Mouse (Mus musculus) lung, embryonic 16.5 days (tissue): ENCODE results near the gene Rbm47. TPM values are rescaled to one million over a fixed set of nuclear protein-coding genes. Genes with fewer than 3 reads are reported as not detected.

Experiments used
- ATAC-seq: fragments of 200-750 bp; cut with Nextera tagmentation; 2 replicates; pipeline ENCODE4 v1.8.0; 2017; ENCODE audit warnings: low read depth, mild to moderate bottlenecking, moderate library complexity
- H3K27ac ChIP-seq: fragments of 300-500 bp; sonication (generic); 2 replicates; pipeline ENCODE4 v1.5.1; 2014; ENCODE audit warnings: mild to moderate bottlenecking, control low read depth, low read length
- H3K27me3 ChIP-seq: fragments of 300-500 bp; sonication (generic); 2 replicates; pipeline ENCODE4 v1.6.1; 2014; ENCODE audit warnings: low read depth, low read length, mixed read lengths; ENCODE audit not compliant: control insufficient read depth, insufficient read depth
- H3K36me3 ChIP-seq: fragments of 300-500 bp; sonication (generic); 2 replicates; pipeline ENCODE4 v1.6.1; 2014; ENCODE audit warnings: low read length; ENCODE audit not compliant: control insufficient read depth, insufficient read depth
- H3K4me1 ChIP-seq: fragments of 300-500 bp; sonication (generic); replicated peaks from 2 replicates; pipeline ENCODE4 v1.6.1; 2014; ENCODE audit warnings: low read length, mixed read lengths; ENCODE audit not compliant: control insufficient read depth, insufficient read depth
- H3K4me2 ChIP-seq: fragments of 300-500 bp; sonication (generic); 2 replicates; pipeline ENCODE4 v1.6.1; 2014; ENCODE audit warnings: low read depth, low read length, control low read depth
- H3K4me3 ChIP-seq: fragments of 300-500 bp; sonication (generic); 2 replicates; pipeline ENCODE4 v1.5.1; 2014; ENCODE audit warnings: mild to moderate bottlenecking, low read length, control low read depth
- H3K9ac ChIP-seq: fragments of 300-500 bp; sonication (generic); 2 replicates; pipeline ENCODE4 v1.6.1; 2014; ENCODE audit warnings: low read length, control low read depth
- H3K9me3 ChIP-seq: fragments of 300-500 bp; sonication (generic); 2 replicates; pipeline ENCODE4 v1.6.1; 2016; ENCODE audit warnings: low read length; ENCODE audit not compliant: control insufficient read depth
- WGBS: fragments of 180-500 bp; shearing (Covaris S2); extraction: QIAGEN DNeasy Blood & Tissue Kit; methylation state at CpG from one replicate; pipeline ENCODE4 v1.1.7; 2014; 5-methylcytosine and 5-hydroxymethylcytosine counted together
- polyA plus RNA-seq: library from polyadenylated mRNA; unstranded; fragments of >200 nt; fragmentation: Nextera tagmentation; extraction: Ambion mirVana; gene quantifications from 2 replicates; pipeline ENCODE4 v1.2.1, GENCODE M21; 2015

Gene Rbm47
- polyA plus RNA-seq, 1 experiment from 2014 or later = 39.2 TPM

DNA sequence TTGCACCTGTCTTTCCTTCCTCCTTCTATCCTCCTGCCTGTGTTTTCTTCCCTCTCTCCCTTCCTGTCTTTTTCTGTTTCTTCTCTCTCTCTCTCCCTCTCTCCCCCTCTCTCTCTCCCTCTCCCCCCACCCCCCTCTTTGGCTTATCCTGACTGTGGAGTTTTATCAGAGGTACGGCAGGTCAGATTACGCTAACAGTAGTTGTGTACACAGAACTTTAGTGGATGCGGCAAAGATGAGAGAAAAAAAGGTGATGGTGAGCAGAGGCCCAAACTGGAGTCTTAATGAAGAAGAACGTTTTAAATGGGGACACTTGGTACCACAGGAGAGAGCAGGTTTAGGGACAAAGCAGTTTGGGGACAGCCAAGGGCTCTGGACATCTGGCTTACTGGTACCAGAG is 83.3 kb downstream of the Rbm47 start:
- H3K9me3 ChIP-seq = no peaks in the 10 kb centered on the region
- H3K36me3 ChIP-seq = no peaks in the 10 kb centered on the region
- H3K27ac ChIP-seq = no peak overlapping the region
- H3K9ac ChIP-seq = no peak overlapping the region; the same call in 1 of the 2 replicates
- H3K4me1 ChIP-seq = peaks cover 14% of the 10 kb centered on the region
- H3K4me2 ChIP-seq = no peak overlapping the region
- no peak for ATAC-seq
- H3K27me3 ChIP-seq = no peaks in the 10 kb centered on the region
- 29% methylated on average over 4 of the region's 4 CpGs for WGBS
- H3K4me3 ChIP-seq = no peak overlapping the region

DNA sequence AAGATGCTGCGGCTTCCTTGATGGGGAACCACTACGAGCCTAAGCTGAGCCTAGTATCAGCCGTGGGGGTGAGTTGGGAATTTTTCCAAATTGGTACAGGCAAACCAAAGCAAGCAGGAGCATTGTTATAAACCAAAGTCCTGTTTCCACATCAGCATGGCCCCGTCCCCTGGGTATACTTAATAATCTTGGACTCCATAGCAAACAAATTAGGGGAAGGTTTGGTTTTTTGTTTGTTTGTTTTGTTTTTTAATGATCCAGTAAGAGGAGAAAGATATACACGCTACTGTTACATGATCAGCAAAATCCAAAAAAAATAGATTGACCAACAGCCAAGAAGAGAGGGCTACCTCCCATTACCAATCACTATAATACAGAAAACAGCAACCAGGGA is 84.0 kb downstream of the Rbm47 start:
- no peaks in the 10 kb centered on the region for H3K9me3 ChIP-seq
- 73% methylated on average over 5 of the region's 5 CpGs for WGBS
- no peak overlapping the region for H3K27ac ChIP-seq
- H3K9ac ChIP-seq = no peak overlapping the region
- no peak overlapping the region for H3K4me2 ChIP-seq
- H3K27me3 ChIP-seq = no peaks in the 10 kb centered on the region
- peaks cover 14% of the 10 kb centered on the region for H3K4me1 ChIP-seq
- no peak overlapping the region for H3K4me3 ChIP-seq
- H3K36me3 ChIP-seq = no peaks in the 10 kb centered on the region
- no peak for ATAC-seq

DNA sequence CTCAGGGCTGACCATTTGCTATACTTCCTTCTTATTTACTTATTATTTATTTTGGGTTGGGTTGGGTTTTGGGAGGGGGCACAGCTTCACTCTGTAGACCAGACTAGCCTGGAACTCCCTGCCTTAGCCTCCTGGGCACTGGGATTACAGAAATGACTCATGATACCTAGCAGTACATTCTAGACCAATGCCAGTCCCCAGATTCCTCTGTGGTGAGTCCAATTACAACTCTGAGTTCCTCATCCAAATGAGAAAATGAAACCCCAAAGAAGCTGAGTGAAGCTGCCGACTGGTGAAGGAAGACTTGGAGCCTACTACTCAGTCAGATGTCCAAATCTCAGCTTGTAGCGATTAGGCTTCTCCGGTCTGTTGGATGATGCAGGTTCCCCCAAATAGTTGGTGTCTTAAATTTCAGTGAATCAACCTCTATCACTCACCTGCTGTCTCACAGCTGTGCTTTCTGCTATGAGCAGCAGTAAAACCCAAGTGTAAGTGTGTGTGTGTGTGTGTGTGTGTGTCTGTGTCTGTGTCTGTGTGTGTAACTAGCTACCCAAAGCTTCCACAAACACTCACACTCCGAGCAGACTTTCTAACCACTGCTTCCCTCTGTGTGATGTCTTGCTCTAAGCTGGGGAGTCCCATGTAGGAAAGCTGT is 84.5 kb downstream of the Rbm47 start:
- no peaks in the 10 kb centered on the region for H3K27me3 ChIP-seq
- H3K4me2 ChIP-seq = no peak overlapping the region
- no peaks in the 10 kb centered on the region for H3K9me3 ChIP-seq
- WGBS = 84% methylated on average over 4 of the region's 4 CpGs
- ATAC-seq = no peak
- no peak overlapping the region for H3K9ac ChIP-seq
- H3K27ac ChIP-seq = no peak overlapping the region
- no peak overlapping the region for H3K4me3 ChIP-seq
- no peaks in the 10 kb centered on the region for H3K36me3 ChIP-seq
- H3K4me1 ChIP-seq = peaks cover 14% of the 10 kb centered on the region

DNA sequence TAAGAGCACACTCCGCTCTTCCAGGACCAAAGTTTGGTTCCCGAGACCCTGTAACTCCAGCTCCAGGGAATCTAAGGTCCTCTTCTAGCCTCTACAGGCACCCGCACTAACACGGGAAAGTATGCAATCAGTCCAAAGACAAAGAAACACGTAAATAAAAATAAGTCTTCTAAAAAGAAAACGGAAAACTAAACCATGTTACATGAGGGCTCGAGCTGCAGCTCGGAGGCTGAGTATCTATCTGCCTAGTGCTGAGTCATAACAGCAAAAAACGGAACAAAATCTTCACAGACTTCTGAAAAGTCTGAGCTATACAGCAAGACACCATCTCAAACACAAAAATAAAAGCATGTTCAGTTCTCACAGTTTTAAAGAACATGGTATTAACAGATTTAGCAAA is 86.0 kb downstream of the Rbm47 start:
- WGBS = 81% methylated on average over 9 of the region's 9 CpGs
- H3K4me2 ChIP-seq = no peak overlapping the region
- H3K27me3 ChIP-seq = no peaks in the 10 kb centered on the region
- H3K4me3 ChIP-seq = no peak overlapping the region
- H3K27ac ChIP-seq = no peak overlapping the region
- no peak overlapping the region for H3K9ac ChIP-seq
- no peaks in the 10 kb centered on the region for H3K9me3 ChIP-seq
- no peaks in the 10 kb centered on the region for H3K36me3 ChIP-seq
- peaks cover 16% of the 10 kb centered on the region for H3K4me1 ChIP-seq
- ATAC-seq = no peak

DNA sequence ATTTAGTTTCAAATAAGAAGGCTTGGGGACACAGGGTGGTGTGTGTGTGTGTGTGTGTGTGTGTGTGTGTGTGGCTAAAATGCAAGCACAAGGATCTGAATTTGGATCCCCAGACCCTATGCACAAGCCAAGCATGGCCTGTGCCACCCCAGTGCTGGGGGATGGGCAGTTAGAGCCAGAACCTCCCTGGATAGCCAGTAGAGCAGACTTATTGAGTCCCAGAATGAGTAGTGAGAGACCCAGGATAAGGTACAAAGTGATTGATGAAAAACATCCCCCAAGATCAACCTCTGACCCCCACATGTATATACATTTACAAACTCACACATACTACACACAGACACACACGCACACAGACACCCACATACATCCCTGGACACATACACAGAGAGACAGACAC is 86.6 kb downstream of the Rbm47 start:
- Histone ChIP-seq H3K4me2 (no peak overlapping the region), H3K4me1 (peaks cover 16% of the 10 kb centered on the region), H3K4me3 (no peak overlapping the region), H3K27me3 (no peaks in the 10 kb centered on the region), H3K27ac (no peak overlapping the region), H3K9me3 (no peaks in the 10 kb centered on the region), H3K36me3 (no peaks in the 10 kb centered on the region), H3K9ac (no peak overlapping the region)
- 91% methylated on average over 1 of the region's 1 CpGs for WGBS
- no peak for ATAC-seq

DNA sequence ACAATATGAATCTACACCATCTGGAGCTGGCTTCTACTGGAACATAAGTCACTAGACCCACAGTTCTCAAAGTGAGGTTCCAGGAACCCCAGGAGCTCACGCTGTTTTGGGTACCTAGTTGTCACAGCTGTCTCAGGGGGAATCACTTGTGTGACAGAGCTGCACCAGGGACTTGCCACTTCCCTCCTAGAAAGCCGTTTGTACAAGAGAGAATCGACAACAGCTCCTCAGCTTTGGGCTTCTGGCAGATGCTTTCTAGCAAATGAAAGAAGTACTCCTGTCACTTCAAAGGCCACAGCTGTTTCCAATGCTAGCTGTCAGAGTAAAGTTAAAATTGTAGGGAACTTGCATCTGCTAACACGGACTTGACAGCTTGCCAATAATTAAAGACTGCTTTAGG is 87.4 kb downstream of the Rbm47 start:
- Histone ChIP-seq H3K4me3 (no peak overlapping the region), H3K27ac (no peak overlapping the region), H3K4me2 (no peak overlapping the region), H3K36me3 (no peaks in the 10 kb centered on the region), H3K9ac (no peak overlapping the region), H3K9me3 (no peaks in the 10 kb centered on the region), H3K4me1 (peaks cover 16% of the 10 kb centered on the region), H3K27me3 (no peaks in the 10 kb centered on the region)
- 22% methylated on average over 4 of the region's 4 CpGs for WGBS
- no peak for ATAC-seq

DNA sequence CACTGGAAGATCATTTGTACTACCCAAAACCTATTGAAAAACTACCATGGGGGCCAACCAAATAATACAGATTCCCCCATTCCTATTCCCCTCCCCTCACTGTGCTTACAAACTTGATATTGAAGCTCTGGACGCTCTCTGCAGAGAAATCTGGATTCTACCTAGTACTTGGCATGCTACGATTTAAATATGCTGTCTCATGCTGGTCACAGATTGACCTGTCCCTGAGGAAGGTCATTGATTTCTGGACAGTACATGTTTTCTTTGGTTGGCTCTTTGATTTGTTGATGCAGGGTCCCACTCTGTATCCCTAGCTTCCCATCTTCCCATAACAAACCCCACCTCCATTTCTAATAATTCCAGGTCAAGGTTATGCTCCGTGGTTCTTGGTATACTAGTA is 88.4 kb downstream of the Rbm47 start:
- H3K27ac ChIP-seq = no peak overlapping the region
- no peak overlapping the region for H3K4me3 ChIP-seq
- H3K4me1 ChIP-seq = peaks cover 11% of the 10 kb centered on the region
- no peaks in the 10 kb centered on the region for H3K36me3 ChIP-seq
- H3K9ac ChIP-seq = no peak overlapping the region
- 91% methylated on average over 3 of the region's 3 CpGs for WGBS
- no peaks in the 10 kb centered on the region for H3K9me3 ChIP-seq
- no peaks in the 10 kb centered on the region for H3K27me3 ChIP-seq
- ATAC-seq = no peak
- no peak overlapping the region for H3K4me2 ChIP-seq

DNA sequence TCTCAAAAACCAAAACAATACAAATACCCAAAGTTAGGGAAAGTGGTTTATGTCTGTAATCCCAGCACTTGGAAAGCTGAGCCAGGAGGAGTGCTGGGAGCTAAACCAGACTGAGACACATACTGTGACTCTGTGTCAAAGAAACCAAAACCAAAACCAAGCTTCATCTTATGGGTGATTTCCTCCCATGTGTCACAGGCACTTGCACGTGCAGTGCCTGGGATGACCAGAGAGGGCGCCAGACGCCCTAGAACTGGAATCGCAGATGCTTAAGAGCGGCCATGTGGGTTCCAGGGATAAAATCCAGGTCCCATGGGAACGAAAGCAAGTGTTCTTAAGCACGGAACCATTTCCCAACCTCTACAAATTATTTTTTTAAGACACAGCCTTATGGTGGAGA is 89.6 kb downstream of the Rbm47 start:
- ATAC-seq = no peak
- no peaks in the 10 kb centered on the region for H3K36me3 ChIP-seq
- no peak overlapping the region for H3K27ac ChIP-seq
- H3K27me3 ChIP-seq = no peaks in the 10 kb centered on the region
- H3K4me1 ChIP-seq = peaks cover 12% of the 10 kb centered on the region
- H3K9me3 ChIP-seq = no peaks in the 10 kb centered on the region
- H3K9ac ChIP-seq = no peak overlapping the region
- WGBS = 39% methylated on average over 7 of the region's 7 CpGs
- H3K4me3 ChIP-seq = no peak overlapping the region
- no peak overlapping the region for H3K4me2 ChIP-seq

DNA sequence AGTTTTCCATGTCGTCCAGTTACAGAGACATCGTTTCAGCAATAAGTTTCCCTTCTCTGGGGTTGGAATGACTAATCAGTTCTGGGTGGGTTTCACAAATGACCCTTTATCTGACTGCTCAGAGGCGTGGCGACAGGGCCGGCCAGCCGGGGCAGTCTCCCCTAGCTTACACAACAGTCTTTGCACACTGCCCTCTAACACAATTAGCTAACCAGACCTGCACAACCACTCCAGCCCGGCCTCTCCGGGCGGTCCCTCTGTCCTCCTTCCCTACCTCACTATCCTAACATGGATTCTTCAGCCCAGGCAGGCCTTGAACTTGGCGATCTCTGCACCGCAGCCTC is 90.7 kb downstream of the Rbm47 start:
- peak; percentile 21; the same call in 1 of the 2 replicates for ATAC-seq
- Histone ChIP-seq H3K36me3 (no peaks in the 10 kb centered on the region), H3K4me1 (peaks cover 12% of the 10 kb centered on the region), H3K9me3 (no peaks in the 10 kb centered on the region), H3K4me2 (peak overlapping the region; percentile 39), H3K4me3 (no peak overlapping the region), H3K27ac (peak overlapping the region; percentile 95), H3K9ac (no peak overlapping the region), H3K27me3 (no peaks in the 10 kb centered on the region)
- 57% methylated on average over 11 of the region's 11 CpGs for WGBS
